Mouse (Mus musculus) induced T-regulatory cell, adult 2 months (primary cell): ENCODE data around the gene Ugt1a9.
"Not testable (repeated sequence)": the region's sequence is repeated elsewhere in the genome, so short reads cannot be mapped to it uniquely, and the experiment has no call there.

Experiments used
- DNase-seq: peaks from one replicate; pipeline ENCODE4 v3.0.0-alpha.2; 2012; ENCODE audit warnings: low read depth

The Ugt1a9 gene

DNA sequence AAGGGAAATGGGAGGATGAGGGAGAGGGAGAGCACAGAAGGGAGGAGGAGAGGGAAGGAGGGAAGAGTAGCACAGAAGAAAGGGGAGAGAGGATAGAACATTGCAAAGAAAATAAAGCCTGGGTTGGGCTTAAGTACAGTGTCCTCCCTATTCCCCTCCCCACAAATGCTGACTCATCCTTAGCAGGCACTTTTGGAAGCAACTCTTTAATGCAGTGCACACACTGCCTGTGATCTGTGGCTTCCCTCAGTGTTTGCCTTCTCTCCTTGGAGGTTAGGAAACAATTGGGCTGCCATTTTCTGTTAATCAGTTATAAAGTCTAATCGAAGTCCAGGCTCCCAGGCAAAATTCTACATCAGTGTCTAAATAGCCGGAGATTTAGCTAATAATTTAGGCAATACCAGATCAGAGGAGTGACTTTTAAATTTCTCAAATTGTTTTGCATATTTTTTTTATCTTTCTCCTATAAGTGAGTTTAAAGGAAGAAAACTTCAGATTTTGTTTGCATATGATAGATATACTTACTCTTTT lies 38.5 kb downstream of the Ugt1a9 start:
- DNase-seq = not testable (repeated sequence)

DNA sequence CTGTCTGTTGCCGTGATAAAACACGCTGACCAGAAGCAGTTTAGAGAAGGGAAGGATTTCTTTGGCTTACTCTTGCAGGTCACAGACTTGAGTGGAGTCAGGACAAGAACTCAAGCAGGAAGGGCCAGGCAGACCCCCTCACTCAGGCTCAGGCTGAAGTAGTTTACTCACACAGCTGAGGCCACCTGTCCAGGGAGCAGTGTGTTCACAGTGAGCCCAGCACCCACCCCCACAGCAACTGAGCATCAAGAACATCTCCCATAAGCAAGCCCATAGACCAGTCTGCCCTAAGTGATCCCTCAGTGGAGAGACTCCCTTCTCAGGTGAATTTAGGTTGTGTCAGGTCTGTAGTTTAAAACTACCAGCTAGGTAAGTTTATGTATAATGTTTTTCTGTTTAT lies 39.0 kb downstream of the Ugt1a9 start:
- not testable (repeated sequence) for DNase-seq

DNA sequence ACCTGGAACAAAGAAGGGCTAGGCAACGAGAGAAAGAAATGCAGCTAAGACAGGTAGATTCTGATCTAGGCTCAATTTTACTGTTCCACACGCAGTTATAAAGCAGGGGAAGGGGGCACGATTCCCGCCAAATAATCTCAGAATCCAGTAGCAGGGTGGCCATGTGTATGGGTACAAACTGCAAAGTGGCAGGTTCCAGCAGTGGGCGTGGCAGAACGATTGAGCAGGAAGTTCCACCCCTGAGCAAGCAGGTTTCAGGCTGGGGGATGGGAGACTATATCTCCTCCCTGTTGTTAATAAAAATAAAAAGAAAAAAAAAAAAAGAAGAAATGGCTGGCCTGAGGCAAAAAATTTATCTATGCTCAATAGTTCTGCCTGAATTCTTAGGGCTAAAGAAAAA lies 42.2 kb downstream of the Ugt1a9 start:
- DNase-seq = not testable (repeated sequence)

DNA sequence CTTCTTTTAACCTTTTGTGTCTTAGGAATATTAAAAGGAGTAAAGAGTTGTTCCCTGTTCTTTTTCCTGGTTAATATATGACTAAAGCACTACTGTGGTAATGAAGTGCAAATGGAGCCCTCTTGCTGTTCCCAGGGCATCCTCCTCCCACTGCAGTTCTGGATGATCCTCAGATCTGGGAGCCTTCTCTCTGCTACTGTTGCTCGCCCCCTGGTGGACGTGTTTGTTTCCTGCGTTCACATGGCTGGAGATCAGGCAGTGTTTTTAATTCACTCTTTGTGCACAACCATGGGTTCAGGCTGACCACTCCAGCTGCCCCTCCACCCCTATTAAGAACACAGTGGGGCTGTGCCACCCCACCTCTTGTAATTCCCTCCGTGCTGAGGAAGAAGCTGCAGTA lies 50.0 kb downstream of the Ugt1a9 start:
- not testable (repeated sequence) for DNase-seq

DNA sequence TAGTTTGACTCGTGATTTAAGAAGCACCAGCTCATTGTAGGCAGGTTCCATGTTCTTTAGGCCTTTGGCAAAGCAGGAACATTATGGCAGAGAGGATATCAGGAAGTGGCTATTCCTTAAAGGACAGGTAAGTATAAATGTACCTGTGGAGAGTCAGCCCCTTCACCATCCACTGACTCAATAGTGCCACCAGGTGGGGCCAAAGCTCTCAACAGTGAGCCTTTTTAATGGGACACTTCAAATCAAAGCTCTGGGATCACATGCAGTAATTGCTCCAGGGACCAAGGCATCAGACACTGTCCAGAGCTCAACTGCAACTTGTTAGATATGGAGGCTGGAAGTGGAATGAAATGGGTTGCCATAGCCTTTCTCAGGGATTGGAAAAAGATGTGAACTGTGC lies 50.9 kb downstream of the Ugt1a9 start:
- peak; percentile 37 for DNase-seq

DNA sequence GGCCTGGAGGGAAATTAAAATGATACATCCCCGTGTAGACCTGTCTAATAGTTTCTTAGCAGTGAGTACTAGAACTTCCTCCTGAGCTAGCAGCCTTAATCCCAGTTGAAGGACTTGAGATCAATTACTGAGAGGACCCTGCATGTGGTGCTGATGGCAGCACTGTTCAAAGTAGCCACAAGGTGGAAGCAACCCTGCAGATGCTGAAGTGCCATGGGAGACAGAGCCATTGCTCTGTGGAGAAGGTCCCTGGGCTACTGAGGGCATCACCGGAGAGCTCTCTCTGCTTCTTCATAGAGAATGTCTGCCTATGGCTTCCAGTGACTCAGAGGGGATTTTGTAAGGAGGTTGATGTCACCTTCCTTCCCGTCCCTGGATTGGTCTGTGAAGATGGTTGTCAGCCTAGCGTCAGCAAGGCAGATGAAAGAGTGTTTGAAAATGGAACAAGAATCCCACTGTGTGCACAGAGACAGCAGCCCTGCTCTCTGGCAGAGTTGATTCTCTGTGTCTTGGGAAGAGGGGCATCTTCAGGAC lies 55.3 kb downstream of the Ugt1a9 start:
- DNase-seq = not testable (repeated sequence)

DNA sequence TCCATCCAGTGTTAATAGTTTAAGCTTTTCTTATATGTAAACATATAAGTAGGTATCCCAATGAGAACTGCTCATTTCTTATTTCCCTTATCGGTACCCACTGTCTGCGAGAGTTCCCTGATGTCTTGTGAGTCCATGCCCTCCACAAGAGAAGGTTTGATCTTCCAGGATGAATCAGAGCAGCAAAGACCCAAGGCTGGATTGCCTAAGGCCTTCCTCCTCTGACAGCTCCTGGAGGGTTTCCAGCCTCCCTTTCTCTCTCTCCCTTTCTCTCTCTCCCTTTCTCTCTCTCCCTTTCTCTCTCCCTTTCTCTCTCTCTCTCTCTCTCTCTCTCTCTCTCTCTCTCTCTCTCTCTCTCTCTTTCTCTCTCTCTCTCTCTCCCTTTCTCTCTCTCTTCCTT lies 58.5 kb downstream of the Ugt1a9 start:
- not testable (repeated sequence) for DNase-seq

DNA sequence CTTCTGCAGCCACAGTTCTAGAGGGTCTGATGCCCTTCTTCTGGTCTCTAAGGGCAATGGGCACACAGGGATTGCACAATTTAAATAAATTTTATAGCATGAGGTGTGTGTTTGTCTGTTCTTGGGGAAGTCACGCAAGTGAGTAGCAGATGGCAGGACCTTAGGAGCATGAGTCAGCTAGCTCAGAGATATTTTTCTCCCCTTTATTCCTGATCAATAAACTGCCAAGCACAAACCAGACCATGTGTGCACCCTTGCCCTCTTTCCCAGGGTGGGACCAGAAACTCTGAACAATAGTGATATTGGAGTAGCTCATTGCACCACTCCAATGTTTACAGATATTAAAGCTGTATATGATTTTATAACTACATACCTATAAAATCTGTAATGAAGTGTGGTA lies 59.6 kb downstream of the Ugt1a9 start:
- not testable (repeated sequence) for DNase-seq

DNA sequence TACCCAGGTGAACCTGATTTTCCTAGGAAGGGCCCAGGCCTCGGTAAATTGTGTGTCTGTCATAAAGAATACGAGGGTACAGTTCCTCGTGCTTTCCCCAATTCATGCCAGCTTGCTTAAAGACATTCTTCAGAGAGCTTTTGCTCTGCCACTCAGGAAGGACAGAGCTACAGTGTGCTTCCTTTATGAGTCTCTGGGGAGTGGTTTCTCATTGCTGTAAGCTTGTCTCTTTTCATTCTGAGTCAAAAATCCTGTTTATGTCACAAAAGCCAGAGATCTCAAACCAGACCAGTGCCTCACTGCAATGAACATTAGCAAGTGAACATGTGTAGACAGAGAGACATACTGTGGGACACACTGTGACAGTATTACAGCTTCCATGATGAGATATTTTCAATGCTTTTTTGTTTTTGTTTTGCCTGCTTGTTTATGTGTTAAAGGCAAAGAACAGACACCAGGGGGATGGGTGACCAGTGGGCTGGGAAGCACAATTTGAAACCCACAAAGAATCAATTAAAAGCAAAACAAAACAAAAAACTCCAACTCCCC lies 63.4 kb downstream of the Ugt1a9 start:
- peak; percentile 68 for DNase-seq

DNA sequence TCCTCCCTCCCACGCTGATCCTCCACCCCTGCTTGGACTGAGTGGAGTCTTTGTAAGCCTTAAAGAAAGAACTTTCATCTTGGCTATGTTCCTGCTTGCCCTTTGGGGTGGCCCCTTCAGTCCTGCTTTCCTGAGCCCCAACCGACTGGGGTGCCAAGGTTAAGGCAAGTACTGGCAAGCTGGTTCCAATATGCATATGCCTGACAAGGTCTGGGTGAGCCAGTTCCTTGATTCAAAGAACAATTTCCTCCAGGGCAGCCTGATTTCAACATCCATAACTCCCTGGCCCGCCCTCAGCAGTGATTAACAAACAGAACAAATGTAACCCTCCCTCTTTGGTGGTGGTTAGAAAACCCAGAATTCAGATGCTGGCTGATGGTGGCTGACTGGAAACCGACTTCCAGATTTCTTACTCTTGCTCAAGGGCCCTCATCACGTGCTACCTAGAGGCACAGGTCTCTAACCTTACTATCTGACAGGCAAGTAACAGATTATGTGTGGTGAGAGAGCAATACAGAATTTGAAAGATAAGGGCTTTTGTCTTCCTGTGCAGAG lies 63.9 kb downstream of the Ugt1a9 start, which contains the start of gene Ugt1a6a:
Gene Ugt1a6a (plus strand): TSS at position 353 of the 555 bp plus-strand sequence.
- not testable (repeated sequence) for DNase-seq

DNA sequence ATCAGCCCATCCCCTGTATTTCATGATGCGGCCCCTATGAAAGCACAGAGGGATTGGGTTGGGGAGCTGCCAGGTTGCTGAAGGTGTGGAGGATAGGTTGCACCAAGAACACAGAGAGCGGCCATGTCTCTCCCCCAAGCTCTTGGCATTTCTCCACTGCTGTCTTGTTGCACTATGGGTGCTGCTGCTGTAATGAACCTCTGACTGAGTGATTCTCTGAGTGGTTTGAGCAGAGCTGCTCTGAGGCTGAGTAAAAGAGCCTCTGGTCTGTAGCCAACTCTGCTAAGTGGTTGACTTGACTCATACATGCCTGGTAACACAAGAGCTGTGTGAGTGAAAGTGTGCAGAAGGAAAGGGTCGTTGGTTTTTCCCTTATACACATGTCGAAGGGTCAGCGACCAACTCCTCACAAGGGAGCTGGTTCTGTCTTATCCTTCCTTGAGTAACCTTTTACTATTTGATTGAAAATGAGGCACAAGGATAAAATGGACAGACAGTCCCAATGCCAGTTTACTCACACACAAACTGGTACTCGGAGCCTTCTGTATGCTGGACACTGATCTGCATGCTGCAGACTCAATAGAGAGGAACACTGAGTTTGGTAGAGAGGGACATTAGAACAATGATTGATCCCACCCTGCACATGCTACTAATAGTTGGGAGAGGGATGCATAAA lies 64.8 kb downstream of the Ugt1a9 start:
- not testable (repeated sequence) for DNase-seq

DNA sequence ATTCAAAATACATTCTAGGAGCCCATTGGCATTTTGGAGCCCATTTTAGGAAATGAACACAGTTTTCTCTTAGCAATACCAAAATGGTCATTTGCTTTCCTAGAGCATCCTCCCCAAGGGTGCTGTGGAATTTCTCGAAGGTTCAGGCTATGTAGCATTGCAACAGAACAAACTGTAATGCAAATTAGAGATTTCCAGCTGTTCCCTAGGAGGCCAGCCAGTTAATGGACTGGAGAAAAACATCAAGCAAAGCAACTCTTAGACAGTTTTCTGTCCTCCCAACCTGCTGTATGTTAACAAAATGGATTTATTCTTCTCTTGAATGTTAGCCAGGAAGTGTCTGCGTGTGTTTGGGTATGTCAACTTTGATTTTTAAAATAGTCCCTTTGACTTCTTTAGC lies 66.0 kb downstream of the Ugt1a9 start:
- DNase-seq = no peak

DNA sequence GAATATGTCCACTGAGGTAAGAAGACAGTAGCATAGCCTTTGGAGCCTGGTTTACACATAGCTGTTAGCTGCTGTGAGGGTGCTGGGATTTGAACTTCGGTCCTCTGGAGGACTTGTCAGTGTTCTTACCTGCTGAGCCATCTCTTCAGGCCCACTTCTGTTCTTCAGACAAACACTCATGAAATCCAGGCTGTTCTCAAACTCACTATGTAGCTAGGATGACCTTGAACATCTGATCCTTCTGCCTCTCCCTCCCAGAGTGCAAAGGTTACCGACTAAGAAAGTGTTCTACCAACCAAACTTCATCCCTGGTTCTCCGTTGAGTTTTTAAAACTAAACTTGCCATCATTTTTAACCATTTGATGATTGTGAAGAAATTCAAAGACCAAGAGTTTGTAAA lies 66.7 kb downstream of the Ugt1a9 start:
- DNase-seq = no peak

DNA sequence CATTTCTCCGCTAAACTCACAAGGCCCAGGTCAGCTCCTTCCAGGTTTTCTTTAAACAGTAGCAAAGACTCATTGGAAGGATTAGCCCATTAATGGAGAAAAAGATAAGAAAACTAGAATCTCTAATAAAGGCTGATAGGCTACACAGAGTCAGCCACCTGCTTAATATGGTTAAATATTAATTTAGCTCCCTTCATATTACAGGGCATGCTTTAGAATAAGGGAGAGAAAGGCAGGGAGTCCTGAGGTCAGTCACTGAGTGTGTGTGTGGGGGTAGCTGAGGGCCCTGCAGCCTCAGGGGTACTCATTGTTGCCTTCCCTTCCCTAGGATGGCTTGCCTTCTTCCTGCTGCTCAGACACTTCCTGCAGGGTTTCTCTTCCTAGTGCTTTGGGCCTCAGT lies 67.5 kb downstream of the Ugt1a9 start:
- no peak for DNase-seq

DNA sequence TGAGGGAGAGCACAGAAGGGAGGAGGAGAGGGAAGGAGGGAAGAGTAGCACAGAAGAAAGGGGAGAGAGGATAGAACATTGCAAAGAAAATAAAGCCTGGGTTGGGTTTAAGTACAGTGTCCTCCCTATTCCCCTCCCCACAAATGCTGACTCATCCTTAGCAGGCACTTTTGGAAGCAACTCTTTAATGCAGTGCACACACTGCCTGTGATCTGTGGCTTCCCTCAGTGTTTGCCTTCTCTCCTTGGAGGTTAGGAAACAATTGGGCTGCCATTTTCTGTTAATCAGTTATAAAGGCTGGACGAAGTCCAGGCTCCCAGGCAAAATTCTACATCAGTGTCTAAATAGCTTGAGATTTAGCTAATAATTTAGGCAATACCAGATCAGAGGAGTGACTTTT lies 69.9 kb downstream of the Ugt1a9 start:
- not testable (repeated sequence) for DNase-seq

DNA sequence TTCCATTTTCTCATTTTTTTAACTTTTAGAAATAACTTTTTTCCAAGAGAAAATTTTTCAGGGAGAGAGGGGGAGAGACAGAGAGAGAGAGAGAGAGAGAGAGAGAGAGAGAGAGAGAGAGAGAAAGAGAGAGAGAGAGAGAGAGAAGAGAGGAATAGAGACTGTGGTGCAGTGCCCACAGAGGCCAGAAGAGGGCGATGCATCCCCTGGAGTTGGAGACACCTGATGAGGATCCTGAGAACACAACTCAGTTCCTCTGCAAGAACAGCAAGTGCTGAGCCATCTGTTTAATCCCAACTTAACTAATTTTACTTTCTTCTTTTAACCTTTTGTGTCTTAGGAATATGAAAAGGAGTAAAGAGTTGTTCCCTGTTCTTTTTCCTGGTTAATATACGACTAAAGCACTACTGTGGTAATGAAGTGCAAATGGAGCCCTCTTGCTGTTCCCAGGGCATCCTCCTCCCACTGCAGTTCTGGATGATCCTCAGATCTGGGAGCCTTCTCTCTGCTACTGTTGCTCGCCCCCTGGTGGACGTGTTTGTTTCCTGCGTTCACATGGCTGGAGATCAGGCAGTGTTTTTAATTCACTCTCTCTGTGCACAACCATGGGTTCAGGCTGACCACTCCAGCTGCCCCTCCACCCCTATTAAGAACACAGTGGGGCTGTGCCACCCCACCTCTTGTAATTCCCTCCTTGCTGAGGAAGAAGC lies 73.5 kb downstream of the Ugt1a9 start:
- DNase-seq = peak; percentile 61

DNA sequence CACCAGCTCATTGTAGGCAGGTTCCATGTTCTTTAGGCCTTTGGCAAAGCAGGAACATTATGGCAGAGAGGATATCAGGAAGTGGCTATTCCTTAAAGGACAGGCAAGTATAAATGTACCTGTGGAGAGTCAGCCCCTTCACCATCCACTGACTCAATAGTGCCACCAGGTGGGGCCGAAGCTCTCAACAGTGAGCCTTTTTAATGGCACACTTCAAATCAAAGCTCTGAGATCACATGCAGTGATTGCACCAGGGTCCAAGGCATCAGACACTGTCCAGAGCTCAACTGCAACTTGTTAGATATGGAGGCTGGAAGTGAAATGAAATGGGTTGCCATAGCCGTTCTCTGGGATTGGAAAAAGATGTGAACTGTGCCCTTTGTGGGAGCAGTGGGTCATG lies 74.7 kb downstream of the Ugt1a9 start:
- peak; percentile 31 for DNase-seq

DNA sequence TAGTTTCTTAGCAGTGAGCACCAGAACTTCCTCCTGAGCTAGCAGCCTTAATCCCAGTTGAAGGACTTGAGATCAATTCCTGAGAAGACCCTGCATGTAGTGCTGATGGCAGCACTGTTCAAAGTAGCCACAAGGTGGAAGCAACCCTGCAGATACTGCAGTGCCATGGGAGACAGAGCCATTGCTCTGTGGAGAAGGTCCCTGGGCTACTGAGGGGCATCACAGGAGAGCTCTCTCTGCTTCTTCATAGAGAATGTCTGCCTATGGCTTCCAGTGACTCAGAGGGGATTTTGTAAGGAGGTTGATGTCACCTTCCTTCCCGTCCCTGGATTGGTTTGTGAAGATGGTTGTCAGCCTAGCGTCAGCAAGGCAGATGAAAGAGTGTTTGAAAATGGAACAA lies 79.5 kb downstream of the Ugt1a9 start:
- DNase-seq = not testable (repeated sequence)

DNA sequence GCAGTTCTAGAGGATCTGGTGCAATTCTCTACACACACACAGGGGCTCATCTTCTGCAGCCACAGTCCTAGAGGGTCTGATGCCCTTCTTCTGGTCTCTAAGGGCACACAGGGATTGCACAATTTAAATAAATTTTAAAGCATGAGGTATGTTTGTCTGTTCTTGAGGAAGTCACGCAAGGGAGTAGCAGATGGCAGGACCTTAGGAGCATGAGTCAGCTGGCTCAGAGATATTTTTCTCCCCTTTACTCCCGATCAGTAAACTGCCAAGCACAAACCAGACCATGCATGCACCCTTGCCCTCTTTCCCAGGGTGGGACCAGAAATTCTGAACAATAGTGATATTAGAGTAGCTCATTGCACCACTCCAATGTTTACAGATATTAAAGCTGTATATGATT lies 87.8 kb downstream of the Ugt1a9 start:
- DNase-seq = no peak

DNA sequence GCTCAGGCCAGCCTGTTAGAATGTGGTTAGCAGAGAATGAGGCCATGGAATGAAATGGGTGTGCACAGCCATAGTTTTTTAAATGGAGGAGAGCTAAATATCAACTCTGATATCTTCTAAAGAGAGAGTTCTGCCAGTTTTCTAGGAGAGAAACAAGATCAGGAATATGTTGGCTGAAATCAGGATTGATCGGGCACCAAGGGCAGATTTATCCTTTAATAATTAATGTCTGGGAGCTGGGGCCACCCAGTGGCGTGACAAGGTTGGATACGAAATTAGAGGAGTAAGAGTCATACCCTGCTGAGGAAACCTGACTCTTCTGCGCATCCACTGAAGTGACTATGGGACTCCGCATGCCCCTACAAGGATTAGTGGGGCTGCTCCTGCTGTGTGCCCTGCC lies 95.1 kb downstream of the Ugt1a9 start, which contains the start of gene Ugt1a5:
Gene Ugt1a5 (plus strand): TSS at position 302 of the 400 bp plus-strand sequence.
- DNase-seq = no peak

DNA sequence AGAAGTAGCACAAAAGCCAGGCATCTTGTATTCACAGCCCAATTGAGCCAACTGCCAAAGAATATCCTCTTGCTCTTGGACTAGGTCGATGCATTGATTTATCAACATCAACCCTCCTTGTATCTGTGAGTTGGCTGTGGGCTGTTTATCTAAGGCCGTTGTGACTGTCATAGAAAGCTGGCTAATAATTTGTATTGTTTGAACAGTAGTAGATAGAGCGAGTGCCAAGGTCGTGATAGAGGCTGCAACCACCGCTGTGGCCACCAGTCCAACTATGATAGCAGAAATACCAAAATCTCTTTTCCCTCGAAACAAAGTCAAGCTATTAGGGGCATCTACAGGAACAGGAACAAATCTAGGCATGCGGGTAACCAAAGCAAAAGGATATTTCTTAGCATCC lies 101.6 kb downstream of the Ugt1a9 start:
- not testable (repeated sequence) for DNase-seq

DNA sequence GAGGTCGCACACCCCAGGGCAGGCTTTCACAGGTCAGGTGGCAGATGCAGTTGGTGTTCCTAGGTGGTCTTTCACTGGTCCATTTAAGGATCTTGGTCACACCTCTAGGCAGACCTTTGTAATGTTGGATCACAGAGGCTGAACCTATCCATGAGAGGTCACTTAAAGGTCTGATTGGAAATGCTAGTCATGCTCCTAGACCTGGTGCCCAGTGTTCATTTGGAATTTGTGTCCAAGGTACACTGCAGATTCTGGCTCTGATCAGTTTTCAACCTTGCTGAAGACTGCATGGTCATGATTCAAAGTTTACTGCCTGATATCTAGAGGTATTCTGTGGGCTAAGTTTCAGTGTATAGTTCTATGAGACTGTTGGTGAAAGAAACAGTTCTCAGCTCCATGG lies 109.1 kb downstream of the Ugt1a9 start:
- no peak for DNase-seq
